Mouse (Mus musculus): ENCODE data around the gene Gm11549.
A peak's percentile ranks its signal among the peaks of the same experiment; 100 is the strongest.

Gm11549 gene

DNA sequence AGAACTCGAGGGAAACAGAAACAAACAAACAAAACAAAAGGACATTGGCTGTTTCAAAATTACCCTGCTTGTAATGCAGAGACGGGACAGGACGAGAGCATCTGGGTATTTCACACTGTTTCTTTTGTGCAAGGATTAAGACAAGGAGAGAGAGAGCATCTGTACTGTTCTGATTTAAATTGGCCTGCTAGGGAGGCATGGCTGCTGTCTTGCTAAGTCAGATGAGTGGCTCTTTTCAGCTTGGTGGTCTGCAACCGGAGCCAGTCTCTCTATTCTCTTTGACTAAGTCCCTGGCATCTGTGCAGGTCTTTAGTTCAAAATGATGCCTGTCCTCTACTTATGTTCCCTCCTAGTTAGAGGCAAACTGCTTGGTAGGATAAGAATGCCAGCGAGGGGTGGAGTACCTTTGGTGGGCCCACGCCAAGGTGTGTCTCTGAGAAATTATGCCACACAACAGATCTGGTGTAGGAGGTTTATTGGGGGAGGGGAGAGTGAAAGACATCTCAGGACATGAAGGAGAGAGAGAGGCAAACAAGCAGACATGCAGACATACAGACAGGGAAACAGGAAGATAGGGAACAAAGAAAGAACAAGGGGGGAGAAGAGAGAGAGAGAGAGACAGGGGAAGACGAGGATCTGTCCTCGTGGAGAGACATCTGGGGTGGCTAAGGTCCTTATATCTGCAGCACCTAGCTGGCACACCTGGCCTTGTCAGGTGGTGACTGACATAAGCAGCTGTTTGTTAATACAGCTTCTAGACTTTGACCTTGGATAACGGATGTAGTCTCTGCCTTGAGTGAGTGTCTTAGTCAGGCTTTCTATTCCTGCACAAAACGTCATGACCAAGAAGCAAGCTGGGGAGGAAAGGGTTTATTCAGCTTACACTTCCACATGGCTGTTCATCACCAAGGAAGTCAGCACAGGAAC is 15.5 kb downstream of the Gm11549 start:
- no peak for DNase-seq

- DNase-seq: no peak
These were observed 16.3 kb downstream of the Gm11549 start for GRCm38 (mm10) chr3:36505306-36505705.

DNA sequence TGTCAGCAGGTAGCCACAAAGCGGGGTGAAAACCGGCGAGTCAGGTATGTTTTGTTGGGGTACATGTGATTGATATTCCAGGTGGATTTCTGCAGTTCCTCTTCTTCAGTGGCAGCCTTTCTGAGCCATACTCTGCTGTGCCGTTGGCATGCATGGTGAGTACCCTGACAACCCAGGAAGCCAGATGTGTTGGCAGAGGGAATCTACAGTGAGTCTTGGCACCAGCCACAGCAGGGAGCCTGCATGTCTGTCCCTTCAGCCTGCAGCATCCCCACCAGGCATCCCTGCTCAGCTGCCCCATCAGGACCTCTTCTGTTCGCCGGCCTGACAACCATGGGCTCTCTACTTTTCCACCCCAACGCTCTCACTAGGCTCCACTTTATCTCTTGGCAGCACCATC is 20.1 kb downstream of the Gm11549 start:
- DNase-seq: no peak

DNA sequence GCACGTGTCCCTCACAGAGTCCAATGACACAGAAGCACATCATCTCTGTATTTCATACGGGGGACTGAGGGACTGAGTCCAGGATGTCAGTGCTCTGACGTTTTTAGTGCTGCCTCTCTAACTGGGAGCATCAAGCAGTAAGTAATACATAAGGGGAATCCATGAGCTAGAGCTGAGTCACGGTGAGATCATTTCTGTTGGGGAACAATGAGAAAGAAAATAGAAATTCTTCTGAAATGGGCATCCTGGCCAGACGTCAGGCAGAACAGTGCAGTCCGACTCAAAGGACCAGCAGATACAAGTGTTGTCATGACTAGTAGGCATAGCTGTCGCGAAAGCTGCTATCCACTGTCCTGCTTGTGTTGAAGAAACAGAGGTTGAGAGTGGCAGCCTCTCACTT is 20.6 kb downstream of the Gm11549 start:
- DNase-seq: no peak

- DNase-seq: no peak
These were observed 22.2 kb downstream of the Gm11549 start for GRCm38 (mm10) chr3:36499418-36499817.

GRCm38 (mm10) chr3:36498224-36498623 is 23.4 kb downstream of the Gm11549 start:
- no peak for DNase-seq

DNA sequence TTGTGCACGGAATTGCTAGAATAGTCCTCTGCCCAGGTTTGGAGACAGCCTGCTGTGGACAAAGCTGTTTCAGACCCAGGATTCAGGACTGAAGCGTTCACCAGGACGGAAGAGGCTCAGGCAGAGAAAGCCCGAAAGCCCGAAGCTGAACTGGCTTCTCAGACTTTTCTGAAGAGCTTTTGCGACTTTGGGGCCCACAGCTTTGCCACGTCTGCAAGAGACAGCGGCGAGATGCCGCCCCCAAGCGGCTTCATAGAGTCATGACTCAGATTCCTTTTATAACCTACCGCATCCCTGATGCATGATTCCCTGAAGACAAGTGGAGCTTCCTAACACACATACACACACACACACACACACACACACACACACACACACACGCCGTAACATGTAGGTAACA is 24.9 kb downstream of the Gm11549 start:
- peak; percentile 50 for DNase-seq

DNA sequence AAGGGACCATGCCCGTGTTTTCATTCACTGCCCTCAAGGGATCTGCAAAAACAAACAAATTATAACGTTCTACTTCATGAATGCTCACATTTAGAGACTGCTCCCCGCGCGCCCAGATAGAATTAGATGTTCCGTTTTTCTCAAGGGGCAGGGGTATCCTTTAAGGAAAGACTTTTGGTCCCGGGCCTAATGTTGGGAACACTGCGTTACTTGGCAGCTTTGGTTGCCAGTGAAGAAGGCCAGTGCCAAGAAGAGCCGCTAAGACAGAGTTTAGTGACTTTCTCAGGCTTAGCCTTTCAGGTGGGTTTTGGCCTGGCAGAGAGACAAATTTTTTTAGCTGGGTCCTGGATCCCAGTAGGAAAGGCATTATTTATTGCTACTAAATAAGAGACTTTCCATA is 25.3 kb downstream of the Gm11549 start:
- no peak for DNase-seq

DNA sequence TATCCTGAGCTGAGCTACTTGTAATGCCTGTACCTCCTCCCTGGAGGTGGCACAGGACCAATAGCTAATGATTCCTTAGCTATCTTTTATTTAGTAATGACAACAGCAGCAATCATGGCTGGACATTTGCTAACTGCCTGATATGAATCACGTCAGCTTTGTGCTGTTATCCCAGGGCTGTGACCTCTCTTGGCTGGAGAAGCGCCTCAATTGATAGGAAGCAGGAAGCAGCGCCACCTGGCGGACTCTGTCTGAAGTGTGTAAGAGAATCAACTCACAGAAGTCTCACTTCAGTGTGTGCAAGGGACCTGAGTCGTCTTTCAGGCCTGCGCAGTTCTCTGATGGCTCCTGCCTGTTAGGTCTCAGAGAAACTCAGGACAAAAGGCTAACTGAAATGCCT is 26.2 kb downstream of the Gm11549 start:
- DNase-seq: peak; percentile 82

DNA sequence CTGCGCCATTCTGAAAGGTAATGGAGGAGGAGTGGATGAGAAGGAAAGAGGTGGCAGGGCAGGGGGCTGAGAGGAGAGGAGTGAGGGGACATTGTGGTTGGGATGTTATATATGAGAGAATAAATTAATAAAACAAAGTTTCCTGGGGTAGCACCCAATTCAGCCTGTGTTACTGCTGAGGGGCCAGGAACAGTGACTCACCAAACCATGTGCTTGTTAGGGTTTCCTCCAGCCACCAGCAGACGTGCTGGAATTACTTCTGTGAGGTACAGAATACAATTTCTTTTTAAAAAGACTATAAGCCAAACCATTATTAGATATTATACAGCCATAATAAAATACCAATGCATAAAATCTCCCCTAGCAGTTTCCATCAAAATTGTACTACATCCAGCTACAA is 27.0 kb downstream of the Gm11549 start:
- DNase-seq: no peak

DNA sequence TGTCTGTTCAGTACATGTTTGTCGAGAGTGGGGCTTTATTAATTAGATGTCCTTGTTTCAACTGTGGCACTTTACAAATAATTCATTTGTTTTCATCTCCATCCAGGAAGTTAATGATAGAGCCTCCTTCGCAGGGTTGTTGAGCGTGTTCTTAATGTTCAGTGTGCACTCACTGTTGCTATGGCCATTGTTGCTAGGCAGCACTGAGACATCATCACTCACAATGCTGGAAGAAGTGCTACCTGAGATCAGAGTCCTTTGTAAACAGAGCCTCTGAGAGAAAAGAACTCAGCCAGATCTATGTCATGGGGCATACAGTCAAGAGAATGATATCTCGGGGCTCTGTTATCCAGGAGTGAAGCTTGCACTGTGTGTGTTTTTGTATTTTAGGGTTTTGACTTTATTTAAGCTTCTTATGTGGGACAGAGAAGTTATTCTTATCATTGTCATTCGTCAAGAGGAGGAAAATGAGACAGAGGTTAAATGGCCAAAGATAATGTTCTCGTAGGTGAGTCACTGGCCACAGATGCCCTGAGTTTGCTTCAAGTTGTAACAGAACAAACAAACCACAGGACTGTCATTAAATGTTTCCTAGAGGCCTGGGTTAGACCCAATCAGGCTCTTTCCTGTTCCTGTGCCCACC is 27.9 kb downstream of the Gm11549 start:
- DNase-seq: no peak

DNA sequence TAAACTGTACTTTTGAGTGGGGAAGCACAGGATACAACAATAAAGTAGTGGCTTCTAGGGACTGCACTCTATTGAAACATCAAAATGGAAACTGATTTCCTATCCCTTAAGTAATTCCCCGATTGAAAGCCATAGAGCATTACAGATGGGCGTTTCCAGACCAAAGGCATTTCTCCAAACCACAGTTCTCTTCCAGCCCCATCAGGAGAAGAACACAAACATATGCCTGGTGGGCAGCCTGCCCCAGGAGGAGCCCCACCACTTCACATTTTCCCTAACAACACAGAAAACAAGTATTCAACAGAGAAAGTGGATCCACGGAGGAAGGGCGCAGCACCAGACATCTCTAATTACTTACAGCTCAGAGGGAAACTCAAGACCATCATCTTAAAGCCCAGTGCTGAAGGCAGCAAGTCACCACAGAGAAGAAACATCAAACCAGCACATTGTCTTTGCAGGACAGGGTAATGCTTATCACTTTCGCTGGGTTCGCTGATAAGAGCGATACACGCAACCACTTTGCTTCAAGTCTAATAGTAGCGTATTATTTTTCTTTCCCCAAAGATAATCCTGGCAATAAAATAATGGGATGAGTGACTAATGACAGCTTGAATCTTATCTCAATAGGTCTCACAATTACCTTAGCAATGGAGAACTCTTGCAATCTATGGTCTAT is 28.8 kb downstream of the Gm11549 start:
- no peak for DNase-seq

GRCm38 (mm10) chr3:36491535-36491934 is 30.1 kb downstream of the Gm11549 start:
- DNase-seq: no peak

DNA sequence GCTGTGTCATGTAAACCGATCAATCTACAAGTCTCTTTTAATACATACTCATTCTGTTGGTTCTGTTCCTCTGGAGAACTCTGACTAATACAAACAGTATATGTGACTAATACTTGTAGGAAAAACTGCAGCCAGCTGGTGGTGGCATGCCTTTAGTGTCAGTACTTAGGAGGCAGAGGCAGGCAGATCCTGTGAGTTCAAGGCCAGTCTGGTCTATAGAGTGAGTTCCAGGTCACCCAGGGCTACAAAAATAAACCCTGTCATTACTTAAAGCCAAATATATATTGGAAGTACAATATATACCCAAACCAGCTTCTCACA is 32.1 kb downstream of the Gm11549 start:
- DNase-seq: no peak

DNA sequence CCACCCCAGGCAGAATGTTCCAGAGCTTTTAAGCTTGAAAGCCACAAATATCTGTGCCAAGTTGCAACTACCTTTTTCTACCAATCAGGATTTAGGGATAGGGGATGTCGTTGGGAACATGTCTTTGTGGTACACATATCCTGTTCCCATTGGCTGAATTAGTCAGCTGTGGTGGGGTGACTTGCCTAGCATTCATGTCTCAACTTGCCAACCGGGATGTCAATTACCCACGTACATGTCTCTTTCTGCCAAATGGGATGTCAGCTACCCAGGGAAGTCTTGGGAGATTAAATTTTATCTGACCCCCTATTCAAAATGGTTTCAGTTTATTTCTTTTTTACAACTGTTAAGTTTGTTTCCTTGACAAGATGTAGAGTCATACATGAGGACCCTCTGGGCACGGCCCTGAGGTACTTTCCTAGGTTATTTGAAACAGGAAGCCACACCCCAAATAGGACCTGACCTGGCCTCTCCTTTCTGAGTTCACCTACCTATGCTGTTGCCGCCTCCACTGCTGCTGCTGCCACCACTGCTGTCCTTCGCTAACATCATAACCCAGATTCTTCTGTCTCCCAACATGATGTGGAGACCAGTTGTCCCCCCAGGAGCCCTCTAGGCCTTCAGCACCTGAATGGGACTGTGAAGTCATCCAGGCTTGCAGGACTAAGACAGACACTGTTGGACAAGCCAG is 32.6 kb downstream of the Gm11549 start:
- no peak for DNase-seq

DNA sequence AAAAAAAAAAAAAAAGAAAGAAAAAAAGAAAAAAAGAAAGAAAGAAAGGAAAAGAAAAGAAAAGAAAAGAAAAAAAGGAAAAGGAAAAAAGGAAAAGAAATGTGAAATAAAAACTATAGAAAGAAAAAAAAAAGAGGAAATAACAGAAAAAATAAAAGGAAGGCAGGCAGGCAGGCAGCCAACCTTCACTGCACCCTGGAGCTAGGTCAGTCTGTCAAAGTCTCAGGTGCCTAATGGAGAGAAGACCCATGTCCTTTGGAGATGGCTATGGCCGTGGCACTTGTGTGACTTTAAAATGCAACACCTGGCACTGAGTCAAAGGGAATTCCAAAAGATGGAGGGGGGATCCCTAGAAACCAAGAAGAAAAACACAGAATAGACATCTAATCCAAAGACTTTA is 33.2 kb downstream of the Gm11549 start:
- no peak for DNase-seq

GRCm38 (mm10) chr3:36486881-36487280 is 34.7 kb downstream of the Gm11549 start:
- no peak for DNase-seq

- DNase-seq: no peak
These were observed 35.4 kb downstream of the Gm11549 start for GRCm38 (mm10) chr3:36486176-36486575.

DNA sequence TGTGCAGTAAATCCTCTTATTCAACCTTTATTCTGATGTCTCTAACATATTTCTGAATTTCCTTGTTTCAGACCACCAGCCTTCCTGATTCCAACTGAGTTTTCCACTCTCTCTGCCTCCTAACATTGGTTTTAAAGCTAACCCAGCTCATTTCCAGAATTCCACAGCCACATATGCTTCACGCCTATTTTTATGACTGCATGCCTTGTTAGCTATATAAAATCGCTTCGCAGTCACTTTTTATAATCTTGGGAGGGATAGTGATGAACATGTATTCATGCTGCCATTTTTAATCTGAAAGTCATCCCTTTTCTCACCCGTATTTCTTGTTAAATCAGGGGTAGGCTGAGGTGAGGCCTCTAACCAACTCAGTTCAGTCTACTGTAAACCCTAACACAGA is 37.3 kb downstream of the Gm11549 start:
- no peak for DNase-seq

- DNase-seq: no peak
These were observed 38.7 kb downstream of the Gm11549 start for GRCm38 (mm10) chr3:36482940-36483339.

DNA sequence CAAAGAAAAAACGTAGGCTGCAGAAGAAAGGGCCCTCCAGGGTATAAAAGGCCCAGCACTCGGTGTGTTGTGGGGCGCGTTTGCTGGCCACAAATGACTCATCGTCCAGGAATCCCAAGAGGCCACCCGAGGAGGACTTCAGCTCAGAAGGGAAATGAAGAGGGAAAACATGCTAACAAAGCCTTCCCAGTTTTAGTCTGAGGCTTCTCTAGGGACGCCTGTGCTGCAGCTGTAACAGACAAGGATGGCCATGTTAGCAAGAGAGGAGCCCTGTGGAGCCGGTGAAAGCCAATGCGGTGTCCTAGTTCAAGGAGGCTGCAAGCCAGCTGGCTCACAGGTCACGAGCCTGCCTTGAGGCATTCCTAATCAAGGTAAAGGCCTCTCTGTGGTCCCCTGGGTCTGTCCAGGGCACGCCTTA is 39.8 kb downstream of the Gm11549 start:
- peak; percentile 31 for DNase-seq

- DNase-seq: no peak
These were observed 41.1 kb downstream of the Gm11549 start for GRCm38 (mm10) chr3:36480486-36480885.

DNA sequence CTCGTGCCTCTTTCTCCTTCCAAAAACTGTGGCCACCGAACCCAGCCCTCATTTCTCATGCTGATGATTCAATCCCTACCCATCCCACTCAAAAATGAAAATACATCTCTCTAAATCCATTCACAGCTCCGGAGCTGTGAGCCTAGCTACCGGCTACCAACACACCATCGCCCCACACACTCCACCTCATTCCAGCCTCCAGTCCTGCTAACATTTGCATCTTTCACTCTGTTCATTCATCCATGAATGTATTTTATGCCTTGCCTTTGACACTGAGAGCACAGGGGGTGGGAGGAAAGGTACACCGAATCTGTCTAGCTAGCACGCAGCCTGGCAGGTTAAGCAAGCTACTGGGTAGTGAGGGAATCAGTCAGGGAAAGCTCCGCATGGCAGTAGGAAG is 42.8 kb downstream of the Gm11549 start:
- no peak for DNase-seq

Data from cerebellum, adult 9-10 months (tissue).